Mouse (Mus musculus): ENCODE measurements at regions not wholly inside any gene's neighbourhood (a gene's known extent, or its start where the extent isn't known, plus 50 kb on each side); places are given as distances from the start of the nearest gene placed in this dataset.
"Not testable (repeated sequence)": the region's sequence is repeated elsewhere in the genome, so short reads cannot be mapped to it uniquely, and the experiment has no call there.

DNA sequence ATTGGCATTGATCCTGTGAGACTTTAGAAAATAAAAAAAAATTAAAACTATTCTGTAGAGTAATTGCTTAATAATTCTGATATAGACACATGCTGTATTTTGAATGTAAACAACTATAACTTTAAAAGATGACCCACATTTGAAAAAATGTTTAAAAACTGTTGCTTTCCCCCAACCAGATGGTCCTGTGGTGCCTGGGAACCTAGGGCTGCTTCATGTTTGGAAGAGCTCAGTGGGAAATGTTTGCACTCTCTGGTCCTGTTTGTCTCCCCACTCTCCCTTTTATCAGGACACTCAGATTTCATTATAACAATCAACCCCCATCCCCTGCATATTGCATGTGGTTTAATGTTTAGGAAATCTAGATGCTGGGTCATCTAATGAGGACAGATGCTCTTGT, 119.4 kb upstream of the Fam84a start:
- no peaks in the 10 kb centered on the region for H3K9me3 ChIP-seq (ENCODE audit: control insufficient read depth, low read length)
- ATAC-seq (ENCODE audit: low read depth): no peak

GRCm38 (mm10) chr12:14261102-14261501, 109.2 kb upstream of the Fam84a start:
- H3K27ac ChIP-seq (ENCODE audit: low read depth, low read length): no peak overlapping the region
- no peaks in the 10 kb centered on the region for H3K27me3 ChIP-seq (ENCODE audit: control insufficient read depth, insufficient read depth, low read length)
- H3K4me1 ChIP-seq (ENCODE audit: control insufficient read depth, insufficient read depth, low read length): no peaks in the 10 kb centered on the region
- no peak overlapping the region for H3K9ac ChIP-seq (replicated peaks; ENCODE audit: low read depth, low read length)
- H3K36me3 ChIP-seq (ENCODE audit: control insufficient read depth, insufficient read depth, low read length): no peaks in the 10 kb centered on the region
- no peak overlapping the region for H3K4me3 ChIP-seq (ENCODE audit: low read depth, low read length)
- no peaks in the 10 kb centered on the region for H3K9me3 ChIP-seq (ENCODE audit: control insufficient read depth, low read length)
- no peak overlapping the region for H3K4me2 ChIP-seq (ENCODE audit: low read depth, low read length)
- WGBS: 49% methylated on average over 2 of the region's 2 CpGs
- ATAC-seq (ENCODE audit: low read depth): no peak

More for the DNA sequence above, 119.4 kb upstream of the Fam84a start:
- Histone ChIP-seq H3K4me2 (ENCODE audit: low read depth, low read length) (no peak overlapping the region), H3K4me1 (ENCODE audit: control insufficient read depth, insufficient read depth, low read length) (no peaks in the 10 kb centered on the region), H3K27ac (ENCODE audit: low read depth, low read length) (no peak overlapping the region), H3K36me3 (ENCODE audit: control insufficient read depth, insufficient read depth, low read length) (no peaks in the 10 kb centered on the region), H3K27me3 (ENCODE audit: control insufficient read depth, insufficient read depth, low read length) (no peaks in the 10 kb centered on the region), H3K4me3 (ENCODE audit: low read depth, low read length) (no peak overlapping the region), H3K9ac (replicated peaks; ENCODE audit: low read depth, low read length) (no peak overlapping the region)

GRCm38 (mm10) chr12:14260288-14260687, 108.4 kb upstream of the Fam84a start:
- Histone ChIP-seq H3K36me3 (ENCODE audit: control insufficient read depth, insufficient read depth, low read length) (no peaks in the 10 kb centered on the region), H3K4me1 (ENCODE audit: control insufficient read depth, insufficient read depth, low read length) (no peaks in the 10 kb centered on the region), H3K27me3 (ENCODE audit: control insufficient read depth, insufficient read depth, low read length) (no peaks in the 10 kb centered on the region), H3K9ac (replicated peaks; ENCODE audit: low read depth, low read length) (no peak overlapping the region), H3K4me3 (ENCODE audit: low read depth, low read length) (no peak overlapping the region), H3K9me3 (ENCODE audit: control insufficient read depth, low read length) (no peaks in the 10 kb centered on the region; the same call in 1 of the 2 replicates), H3K4me2 (ENCODE audit: low read depth, low read length) (no peak overlapping the region), H3K27ac (ENCODE audit: low read depth, low read length) (no peak overlapping the region)
- peak; percentile 56; the same call in 1 of the 2 replicates for ATAC-seq (ENCODE audit: low read depth)
- WGBS: 32% methylated on average over 4 of the region's 4 CpGs

DNA sequence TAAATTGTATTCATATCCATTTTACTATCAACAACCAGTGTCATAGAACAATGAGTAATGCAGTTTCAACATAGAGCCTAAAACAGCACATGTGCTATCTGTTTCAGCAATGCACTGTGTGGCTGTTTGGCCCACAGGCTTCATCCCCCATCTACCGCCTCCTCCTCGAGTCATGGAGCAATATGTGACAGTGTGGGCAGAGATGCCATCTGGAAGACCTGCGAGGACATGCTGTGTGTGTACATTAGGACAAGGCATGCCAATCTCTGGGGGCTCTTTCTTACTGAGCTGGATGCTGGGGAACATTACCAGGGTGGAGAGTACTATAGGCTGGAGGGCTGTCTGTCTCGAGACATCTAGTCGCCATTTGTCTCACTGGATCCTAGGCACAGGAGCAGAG, 101.5 kb upstream of the Fam84a start:
- WGBS: 77% methylated on average over 5 of the region's 5 CpGs
- H3K9ac ChIP-seq (replicated peaks; ENCODE audit: low read depth, low read length): no peak overlapping the region
- H3K4me1 ChIP-seq (ENCODE audit: control insufficient read depth, insufficient read depth, low read length): no peaks in the 10 kb centered on the region
- no peaks in the 10 kb centered on the region; the same call in 1 of the 2 replicates for H3K9me3 ChIP-seq (ENCODE audit: control insufficient read depth, low read length)
- H3K27me3 ChIP-seq (ENCODE audit: control insufficient read depth, insufficient read depth, low read length): no peaks in the 10 kb centered on the region
- no peak overlapping the region for H3K27ac ChIP-seq (ENCODE audit: low read depth, low read length)
- ATAC-seq (ENCODE audit: low read depth): no peak; the same call in 1 of the 2 replicates
- H3K36me3 ChIP-seq (ENCODE audit: control insufficient read depth, insufficient read depth, low read length): no peaks in the 10 kb centered on the region
- no peak overlapping the region for H3K4me3 ChIP-seq (ENCODE audit: low read depth, low read length)
- H3K4me2 ChIP-seq (ENCODE audit: low read depth, low read length): no peak overlapping the region

- Histone ChIP-seq H3K4me1 (ENCODE audit: control insufficient read depth, insufficient read depth, low read length) (no peaks in the 10 kb centered on the region), H3K4me2 (ENCODE audit: low read depth, low read length) (no peak overlapping the region), H3K27me3 (ENCODE audit: control insufficient read depth, insufficient read depth, low read length) (no peaks in the 10 kb centered on the region), H3K4me3 (ENCODE audit: low read depth, low read length) (no peak overlapping the region), H3K9ac (replicated peaks; ENCODE audit: low read depth, low read length) (no peak overlapping the region), H3K9me3 (ENCODE audit: control insufficient read depth, low read length) (no peaks in the 10 kb centered on the region), H3K27ac (ENCODE audit: low read depth, low read length) (no peak overlapping the region), H3K36me3 (ENCODE audit: control insufficient read depth, insufficient read depth, low read length) (no peaks in the 10 kb centered on the region)
- 94% methylated on average over 4 of the region's 4 CpGs for WGBS
- ATAC-seq (ENCODE audit: low read depth): no peak
Observed at GRCm38 (mm10) chr12:14250124-14250523, 98.3 kb upstream of the Fam84a start.

GRCm38 (mm10) chr12:14242720-14243119, 90.9 kb upstream of the Fam84a start:
- WGBS: 90% methylated on average over 4 of the region's 6 CpGs
- H3K4me3 ChIP-seq (ENCODE audit: low read depth, low read length); ATAC-seq (ENCODE audit: low read depth); H3K4me1 ChIP-seq (ENCODE audit: control insufficient read depth, insufficient read depth, low read length); H3K4me2 ChIP-seq (ENCODE audit: low read depth, low read length); H3K36me3 ChIP-seq (ENCODE audit: control insufficient read depth, insufficient read depth, low read length); H3K9me3 ChIP-seq (ENCODE audit: control insufficient read depth, low read length); H3K27me3 ChIP-seq (ENCODE audit: control insufficient read depth, insufficient read depth, low read length); H3K9ac ChIP-seq (replicated peaks; ENCODE audit: low read depth, low read length); H3K27ac ChIP-seq (ENCODE audit: low read depth, low read length): not testable (repeated sequence)

- no peak for ATAC-seq (ENCODE audit: low read depth)
- Histone ChIP-seq H3K36me3 (ENCODE audit: control insufficient read depth, insufficient read depth, low read length) (no peaks in the 10 kb centered on the region), H3K4me2 (ENCODE audit: low read depth, low read length) (no peak overlapping the region), H3K4me1 (ENCODE audit: control insufficient read depth, insufficient read depth, low read length) (no peaks in the 10 kb centered on the region), H3K27ac (ENCODE audit: low read depth, low read length) (no peak overlapping the region), H3K4me3 (ENCODE audit: low read depth, low read length) (no peak overlapping the region), H3K9ac (replicated peaks; ENCODE audit: low read depth, low read length) (no peak overlapping the region), H3K27me3 (ENCODE audit: control insufficient read depth, insufficient read depth, low read length) (no peaks in the 10 kb centered on the region), H3K9me3 (ENCODE audit: control insufficient read depth, low read length) (no peaks in the 10 kb centered on the region)
Observed at GRCm38 (mm10) chr12:14237699-14238098, 85.8 kb upstream of the Fam84a start.

GRCm38 (mm10) chr12:14235351-14235750, 83.5 kb upstream of the Fam84a start:
- Histone ChIP-seq H3K27me3 (ENCODE audit: control insufficient read depth, insufficient read depth, low read length) (no peaks in the 10 kb centered on the region), H3K27ac (ENCODE audit: low read depth, low read length) (no peak overlapping the region), H3K9me3 (ENCODE audit: control insufficient read depth, low read length) (no peaks in the 10 kb centered on the region), H3K36me3 (ENCODE audit: control insufficient read depth, insufficient read depth, low read length) (no peaks in the 10 kb centered on the region), H3K9ac (replicated peaks; ENCODE audit: low read depth, low read length) (no peak overlapping the region), H3K4me2 (ENCODE audit: low read depth, low read length) (no peak overlapping the region), H3K4me1 (ENCODE audit: control insufficient read depth, insufficient read depth, low read length) (no peaks in the 10 kb centered on the region), H3K4me3 (ENCODE audit: low read depth, low read length) (no peak overlapping the region)
- WGBS: 86% methylated on average over 3 of the region's 3 CpGs
- ATAC-seq (ENCODE audit: low read depth): no peak

DNA sequence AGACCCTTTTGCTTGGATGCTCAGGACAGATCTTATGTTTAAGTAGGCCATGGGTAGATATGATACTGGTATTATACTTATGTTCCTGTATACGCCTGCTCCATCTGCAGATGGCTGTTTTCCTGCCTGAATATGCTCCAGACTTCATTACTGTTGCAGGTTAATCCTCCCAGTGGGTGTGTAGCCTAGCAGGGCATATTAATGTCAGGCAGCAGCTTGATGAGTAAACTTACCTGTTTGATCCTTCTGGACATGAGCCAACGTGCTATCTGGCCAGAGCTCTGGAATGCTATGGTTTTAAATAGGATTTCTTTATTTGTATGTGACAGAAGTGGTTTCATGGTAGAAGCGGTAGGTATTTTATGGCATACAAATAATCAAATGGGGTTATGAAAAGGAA, 60.8 kb upstream of the Fam84a start:
- no peak overlapping the region for H3K27ac ChIP-seq (ENCODE audit: low read depth, low read length)
- H3K9me3 ChIP-seq (ENCODE audit: control insufficient read depth, low read length): no peaks in the 10 kb centered on the region
- H3K4me1 ChIP-seq (ENCODE audit: control insufficient read depth, insufficient read depth, low read length): no peaks in the 10 kb centered on the region
- no peaks in the 10 kb centered on the region for H3K36me3 ChIP-seq (ENCODE audit: control insufficient read depth, insufficient read depth, low read length)
- no peaks in the 10 kb centered on the region for H3K27me3 ChIP-seq (ENCODE audit: control insufficient read depth, insufficient read depth, low read length)
- 86% methylated on average over 3 of the region's 3 CpGs for WGBS
- no peak overlapping the region for H3K4me3 ChIP-seq (ENCODE audit: low read depth, low read length)
- no peak overlapping the region for H3K9ac ChIP-seq (replicated peaks; ENCODE audit: low read depth, low read length)
- no peak for ATAC-seq (ENCODE audit: low read depth)
- H3K4me2 ChIP-seq (ENCODE audit: low read depth, low read length): no peak overlapping the region

DNA sequence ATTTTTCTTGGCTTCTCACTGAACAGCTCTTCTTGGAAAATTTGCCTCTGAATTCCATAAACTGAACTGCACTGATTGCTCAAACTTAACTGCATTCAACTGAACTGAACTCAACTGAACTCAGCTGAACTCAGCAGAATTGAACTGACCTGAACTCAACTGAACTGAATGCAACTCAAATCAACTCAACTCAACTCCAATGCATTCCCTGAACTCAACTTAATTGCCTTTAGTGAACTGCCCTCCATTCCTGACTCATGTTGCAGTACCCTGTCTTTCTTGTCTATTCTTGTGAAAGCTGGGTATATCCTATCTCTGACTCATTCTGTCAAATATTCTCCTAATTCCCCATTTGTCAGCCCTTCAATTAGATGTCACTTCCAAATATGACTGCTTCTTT, 58.0 kb upstream of the Fam84a start:
- H3K4me2 ChIP-seq (ENCODE audit: low read depth, low read length): no peak overlapping the region
- no peaks in the 10 kb centered on the region for H3K9me3 ChIP-seq (ENCODE audit: control insufficient read depth, low read length)
- H3K4me3 ChIP-seq (ENCODE audit: low read depth, low read length): no peak overlapping the region
- no peak overlapping the region for H3K9ac ChIP-seq (replicated peaks; ENCODE audit: low read depth, low read length)
- no peaks in the 10 kb centered on the region for H3K4me1 ChIP-seq (ENCODE audit: control insufficient read depth, insufficient read depth, low read length)
- no peaks in the 10 kb centered on the region for H3K36me3 ChIP-seq (ENCODE audit: control insufficient read depth, insufficient read depth, low read length)
- H3K27me3 ChIP-seq (ENCODE audit: control insufficient read depth, insufficient read depth, low read length): no peaks in the 10 kb centered on the region
- no peak for ATAC-seq (ENCODE audit: low read depth)
- no peak overlapping the region for H3K27ac ChIP-seq (ENCODE audit: low read depth, low read length)

All from neural tube, embryonic 14.5 days (tissue).